Mouse (Mus musculus) spleen, adult 2 months (tissue): ENCODE measurements at regions not wholly inside any gene's neighbourhood (a gene's known extent, or its start where the extent isn't known, plus 50 kb on each side); places are given as distances from the start of the nearest gene placed in this dataset.

Source experiments
- DNase-seq, 2 experiments: peaks; one replicate each; pipeline versions ENCODE4 v3.0.0 to v3.0.0-alpha.2; 2012 to 2021; ENCODE audit warnings: low spot score in 2 of 2, low read depth in 1 of 2
- H3K27ac ChIP-seq: fragments of 200-500 bp; 2 replicates; pipeline ENCODE4 v1.5.1; 2012; ENCODE audit warnings: low read length, inconsistent platforms; ENCODE audit not compliant: insufficient read depth
- H3K27me3 ChIP-seq: fragments of 200-500 bp; 2 replicates; pipeline ENCODE4 v1.6.1; 2012; ENCODE audit warnings: mild to moderate bottlenecking, moderate library complexity, low read length, inconsistent platforms; ENCODE audit not compliant: control insufficient read depth, insufficient read depth
- H3K36me3 ChIP-seq: fragments of 200-500 bp; 2 replicates; pipeline ENCODE4 v1.6.1; 2012; ENCODE audit warnings: mild to moderate bottlenecking, low read length, inconsistent platforms; ENCODE audit not compliant: control insufficient read depth, insufficient read depth
- H3K4me1 ChIP-seq: fragments of 200-500 bp; 2 replicates; pipeline ENCODE4 v1.6.1; 2011; ENCODE audit warnings: inconsistent platforms; ENCODE audit not compliant: control insufficient read depth, insufficient read depth, insufficient read length
- H3K4me3 ChIP-seq: fragments of 200-500 bp; 2 replicates; pipeline ENCODE4 v1.5.1; 2011; ENCODE audit warnings: mild to moderate bottlenecking, inconsistent platforms; ENCODE audit not compliant: insufficient read depth, insufficient read length; ENCODE audit errors: extremely low read depth
- CTCF ChIP-seq: fragments of 200-500 bp; IDR thresholded peaks from 2 replicates; pipeline ENCODE4 v1.5.1; 2011; ENCODE audit warnings: mild to moderate bottlenecking, inconsistent platforms; ENCODE audit not compliant: insufficient read depth, insufficient read length, insufficient replicate concordance; ENCODE audit errors: extremely low read depth
- POLR2A ChIP-seq: fragments of 200-500 bp; IDR thresholded peaks from 2 replicates; pipeline ENCODE4 v1.6.1; 2011; ENCODE audit warnings: low read depth, low read length, inconsistent platforms
- WGBS: fragments of 180-500 bp; shearing (Covaris S2); methylation state at CpG from one replicate; pipeline ENCODE4 v1.1.7; 2018; 5-methylcytosine and 5-hydroxymethylcytosine counted together

DNA sequence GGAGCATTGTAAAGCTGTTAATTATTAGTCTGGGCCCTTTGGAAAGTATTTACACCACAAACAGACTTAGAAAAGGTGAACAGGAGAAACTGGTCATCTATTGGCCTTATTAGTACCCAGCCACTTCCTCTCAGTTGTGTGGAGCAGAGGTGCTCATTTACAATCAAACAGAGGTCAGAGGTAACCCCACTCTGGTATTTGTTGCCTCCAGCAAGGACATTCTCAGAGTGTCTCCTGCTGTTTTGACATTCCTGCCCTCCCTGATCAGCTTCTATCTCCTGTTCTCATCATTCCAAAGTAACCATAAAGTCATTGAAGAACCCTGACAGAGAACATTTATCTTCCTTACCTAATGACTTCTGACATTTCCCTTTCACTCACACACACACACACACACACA, 116.1 kb upstream of the Hapln1 start:
- DNase-seq = no peak
- Histone ChIP-seq H3K27me3 (no peaks in the 10 kb centered on the region), H3K36me3 (no peaks in the 10 kb centered on the region), H3K4me1 (0 out of 2 replicates have a peak, but pooled peaks cover 3% of the 10 kb centered on the region), H3K27ac (no peak overlapping the region), H3K4me3 (no peak overlapping the region)
- TF ChIP-seq CTCF = no peak
- no peak for TF ChIP-seq POLR2A

GRCm38 (mm10) chr13:89428272-89429071, 111.1 kb upstream of the Hapln1 start:
- Histone ChIP-seq H3K36me3 (no peaks in the 10 kb centered on the region), H3K4me3 (no peak overlapping the region), H3K27ac (no peak overlapping the region), H3K4me1 (0 out of 2 replicates have a peak, but pooled peaks cover 4% of the 10 kb centered on the region), H3K27me3 (no peaks in the 10 kb centered on the region)
- TF ChIP-seq CTCF (no peak), POLR2A (no peak)
- WGBS = 41% methylated on average over 12 of the region's 12 CpGs
- no peak for DNase-seq

- H3K27me3 ChIP-seq = no peaks in the 10 kb centered on the region
- no peak for DNase-seq
- H3K36me3 ChIP-seq = no peaks in the 10 kb centered on the region
- TF ChIP-seq CTCF (no peak), POLR2A (no peak)
- no peak overlapping the region for H3K27ac ChIP-seq
- no peak overlapping the region for H3K4me3 ChIP-seq
- H3K4me1 ChIP-seq = no peaks in the 10 kb centered on the region
- WGBS = 83% methylated on average over 1 of the region's 1 CpGs
Measured at GRCm38 (mm10) chr13:89444847-89445246, 94.7 kb upstream of the Hapln1 start.

DNA sequence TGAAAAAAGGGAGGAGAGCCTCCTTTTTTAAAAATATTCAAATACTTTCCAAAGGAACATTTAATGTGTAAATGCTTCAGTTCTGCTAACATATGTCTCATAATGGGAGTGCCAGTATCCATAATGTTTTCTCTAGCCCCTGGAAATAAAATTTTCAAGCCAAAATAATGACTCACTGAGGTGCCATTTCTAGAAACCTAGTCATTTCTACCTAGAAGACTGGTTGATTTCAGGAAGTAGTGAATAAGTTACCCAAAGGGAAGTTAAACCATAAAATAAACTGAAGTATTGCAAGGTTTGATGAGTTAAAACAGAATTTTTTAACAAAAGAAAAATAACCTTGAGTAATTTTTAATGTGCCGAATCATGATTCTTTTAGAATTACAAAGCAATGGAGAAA, 85.8 kb upstream of the Hapln1 start:
- H3K4me1 ChIP-seq = no peaks in the 10 kb centered on the region
- no peaks in the 10 kb centered on the region for H3K27me3 ChIP-seq
- no peak overlapping the region for H3K27ac ChIP-seq
- DNase-seq = no peak
- no peak for TF ChIP-seq CTCF
- no peak for TF ChIP-seq POLR2A
- H3K36me3 ChIP-seq = no peaks in the 10 kb centered on the region
- 84% methylated on average over 1 of the region's 1 CpGs for WGBS
- no peak overlapping the region for H3K4me3 ChIP-seq

DNA sequence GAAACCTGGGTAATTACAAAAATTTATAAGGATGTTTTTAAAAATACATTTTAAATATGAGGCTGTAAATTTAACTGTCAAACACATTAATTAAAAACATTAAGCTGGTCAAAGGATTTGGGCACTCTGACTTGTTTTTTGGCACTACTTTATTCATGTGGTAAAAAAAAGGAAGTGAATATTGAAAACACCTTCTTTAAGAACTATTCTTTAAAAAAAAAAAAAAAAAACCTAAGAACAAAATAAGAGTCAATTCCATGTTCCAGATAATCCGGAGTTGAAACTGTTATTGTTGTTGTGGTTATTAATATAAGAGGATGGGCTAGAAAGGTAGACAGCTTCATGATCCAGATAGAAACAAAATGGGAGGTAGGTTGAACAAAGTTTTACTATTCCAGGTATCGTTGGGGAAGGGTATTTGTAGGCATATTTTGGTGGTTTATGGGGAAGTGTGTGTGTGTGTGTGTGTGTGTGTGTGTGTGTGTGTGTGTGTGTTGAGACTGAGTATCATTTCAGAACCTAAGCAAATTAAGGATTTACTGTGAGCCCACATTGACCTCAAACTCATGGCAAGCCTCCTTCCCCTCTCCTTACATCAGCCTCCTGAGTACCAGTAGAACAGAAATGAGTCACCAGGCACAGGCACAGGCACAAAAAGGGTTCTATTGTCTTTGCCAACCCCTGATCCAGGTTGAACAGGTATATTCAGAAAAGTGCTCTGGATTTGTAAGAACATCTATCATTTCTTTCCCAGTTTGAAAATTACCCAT, 85.2 kb upstream of the Hapln1 start:
- no peak for DNase-seq
- no peaks in the 10 kb centered on the region for H3K36me3 ChIP-seq
- H3K27me3 ChIP-seq = no peaks in the 10 kb centered on the region
- WGBS = 17% methylated on average over 2 of the region's 2 CpGs
- H3K4me1 ChIP-seq = no peaks in the 10 kb centered on the region
- no peak overlapping the region; the same call in 1 of the 2 replicates for H3K4me3 ChIP-seq
- no peak for TF ChIP-seq POLR2A
- TF ChIP-seq CTCF = no peak
- H3K27ac ChIP-seq = no peak overlapping the region

- Histone ChIP-seq H3K27ac (no peak overlapping the region), H3K36me3 (no peaks in the 10 kb centered on the region), H3K4me1 (no peaks in the 10 kb centered on the region), H3K4me3 (no peak overlapping the region), H3K27me3 (no peaks in the 10 kb centered on the region)
- no peak for TF ChIP-seq POLR2A
- TF ChIP-seq CTCF = no peak
- DNase-seq = no peak
- WGBS = 89% methylated on average over 4 of the region's 4 CpGs
Measured at GRCm38 (mm10) chr13:89463746-89464145, 75.8 kb upstream of the Hapln1 start.
